8 mouse cellular contexts compared by ENCODE assay signal in the genomic region with DNA sequence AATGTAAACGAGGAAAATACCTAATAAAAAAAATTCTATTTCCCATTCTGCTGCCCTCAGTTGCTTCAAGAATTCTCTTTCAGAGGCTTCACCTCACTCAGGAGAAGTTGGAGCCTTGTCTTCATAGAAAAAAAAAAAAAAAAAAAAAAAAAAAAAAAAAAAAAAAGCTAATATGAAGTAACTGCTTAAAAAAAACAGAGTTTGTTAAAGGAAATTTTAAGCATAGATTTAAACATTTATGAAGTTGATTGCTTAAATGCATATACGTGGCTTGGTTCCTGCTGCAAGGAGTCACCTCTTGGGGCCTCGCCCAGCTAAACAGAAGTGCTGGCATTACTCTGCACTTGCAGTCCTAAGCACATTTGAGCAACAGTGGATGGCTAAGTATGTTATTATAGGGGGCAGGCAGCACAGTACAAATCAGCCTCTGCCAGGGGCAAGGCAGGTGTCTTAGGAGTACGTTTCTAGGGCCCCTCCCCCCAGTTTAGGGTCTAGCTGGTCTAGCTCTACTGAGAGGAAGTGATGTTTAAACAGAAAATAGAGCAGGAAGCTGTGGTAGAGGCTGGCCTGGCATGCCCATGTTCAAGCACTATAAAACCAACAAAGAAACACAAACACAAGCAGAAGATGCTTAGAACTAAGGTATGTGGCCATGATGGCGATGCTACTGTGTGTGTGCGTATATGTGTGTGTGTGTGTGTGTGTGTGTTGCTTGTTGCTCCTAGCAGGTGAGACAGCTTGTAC. TPM values are rescaled to one million over a fixed set of nuclear protein-coding genes. Genes with fewer than 3 reads are reported as not detected.
DNase-seq lines count a peak whose midpoint lies in the region; ATAC-seq and TF ChIP-seq lines count a peak whose summit lies in the region.

A gene (plus strand): TSS at position 528 of the 744 bp plus-strand sequence.

- peaks cover 43% of the 10 kb centered on the region for H3K79me2 ChIP-seq in macrophage (ENCODE audit: inconsistent target)

- no peak for ATAC-seq in hindbrain, embryonic 16.5 days
- ATAC-seq in frontal cortex, adult (ENCODE audit: low TSS enrichment) = no peak

- WGBS in hindbrain, embryonic 16.5 days = 82% methylated on average over 6 of the region's 6 CpGs
- 14% methylated on average over 6 of the region's 6 CpGs for WGBS in macrophage (ENCODE audit: missing documents)

- H3K9ac ChIP-seq in hindbrain, embryonic 16.5 days (ENCODE audit: low read depth, low read length) = peak within 1 kb of the TSS; percentile 80; the same call in 1 of the 2 replicates

- peak within 1 kb of the TSS; percentile 94 for H3K4me2 ChIP-seq in hindbrain, embryonic 16.5 days (ENCODE audit: low read length)

- H3K4me3 ChIP-seq in layer of hippocampus, adult 2 months = peak within 1 kb of the TSS; percentile 85
- H3K4me3 ChIP-seq in hindbrain, embryonic 16.5 days (ENCODE audit: low read length) = peak within 1 kb of the TSS; percentile 58
- peak within 1 kb of the TSS; percentile 94 for H3K4me3 ChIP-seq in macrophage (ENCODE audit: inconsistent target)

- H3K4me1 ChIP-seq in hindbrain, embryonic 16.5 days (ENCODE audit: control insufficient read depth, insufficient read depth, low read depth, low read length) = no peaks in the 10 kb centered on the region; the same call in none of the 2 replicates

- no peaks in the 10 kb centered on the region for H3K36me3 ChIP-seq in hindbrain, embryonic 16.5 days (ENCODE audit: control insufficient read depth, insufficient read depth, low read length)
- H3K36me3 ChIP-seq in macrophage (ENCODE audit: inconsistent target) = peaks cover 13% of the 10 kb centered on the region; the same call in 1 of the 2 replicates

- TF ChIP-seq POLR2A in brain, embryonic 14.5 days (IDR thresholded peaks at IDR 0.05; ENCODE audit: borderline replicate concordance, extremely low read depth, insufficient read depth, insufficient read length, poor library complexity, severe bottlenecking) = no peak

- H3K9me3 ChIP-seq in hindbrain, embryonic 16.5 days (ENCODE audit: control insufficient read depth, low read length) = no peaks in the 10 kb centered on the region

- no peaks in the 10 kb centered on the region for H3K27me3 ChIP-seq in hindbrain, embryonic 16.5 days (replicated peaks; ENCODE audit: control insufficient read depth, insufficient read depth, low read length)

- peak within 1 kb of the TSS; percentile 88; the same call in 1 of the 2 replicates for H3K27ac ChIP-seq in layer of hippocampus, adult 2 months
- H3K27ac ChIP-seq in hindbrain, embryonic 16.5 days (ENCODE audit: low read depth, low read length) = peak within 1 kb of the TSS; percentile 80
- H3K27ac ChIP-seq in macrophage = peak within 1 kb of the TSS; percentile 96

- TF ChIP-seq CTCF in layer of hippocampus, adult 2 months (conservative IDR thresholded peaks at IDR 0.05) = no peak
- no peak for TF ChIP-seq CTCF in brain, embryonic 14.5 days (IDR thresholded peaks at IDR 0.05; ENCODE audit: borderline replicate concordance, extremely low read depth, insufficient read depth, insufficient read length)

- DNase-seq in layer of hippocampus, adult 2 months (ENCODE audit: low spot score in 2 of 2) = no peak
- DNase-seq in layer of hippocampus, adult 11-12 months (ENCODE audit: low spot score) = no peak
- DNase-seq in brain, embryonic 14.5 days (ENCODE audit: low read depth) = no peak
- peak; percentile 93 for DNase-seq in thymus, postnatal 0 days (ENCODE audit: low spot score)
- DNase-seq in kidney, adult 8-10 months = no peak

RNA-seq across cellular contexts. Expression of the gene that starts here (rescaled TPM):
- total RNA-seq in layer of hippocampus, adult 2 months (2021) = 10 to 100 TPM; 12.8 to 14.0 TPM
- polyA plus RNA-seq in brain, embryonic 14.5 days (2012; rRNA removed) = 20.5 and 26.3 TPM in 2 replicates
- polyA plus RNA-seq in hindbrain, embryonic 16.5 days (2015; fragmentation: Nextera tagmentation; extraction: Ambion mirVana) = 35.3 and 36.6 TPM in 2 replicates
- 100 to 1,000 TPM in 5 of 26 experiments, 10 to 100 TPM in 21; 19.2 to 109 (median 72.3) TPM for total RNA-seq in macrophage (2018; cell fraction: chromatin; rRNA removed)
- 100 to 1,000 TPM in 23 of 26 experiments, 10 to 100 TPM in 3; 89.6 to 139 (median 116) TPM for total RNA-seq in macrophage (2018; cell fraction: cytosol; rRNA removed)
- 100 to 1,000 TPM in 18 of 26 experiments, 10 to 100 TPM in 8; 71.0 to 151 (median 118) TPM for total RNA-seq in macrophage (2018; cell fraction: nucleus; rRNA removed)
- polyA plus RNA-seq in macrophage (2018) = 71.4 to 114 TPM (median 91.5 TPM) in 3 replicates
- 48.1 and 51.6 TPM in 2 replicates for polyA plus RNA-seq in thymus, postnatal 0 days (2015; fragmentation: Nextera tagmentation; extraction: Ambion mirVana)
